Mouse (Mus musculus) liver, postnatal 0 days (tissue): ENCODE results near the gene Tbck.

ENCODE experiments used
- CTCF ChIP-seq: sonication (generic); IDR thresholded peaks from 2 replicates; pipeline ENCODE4 v1.5.1; 2016; ENCODE audit warnings: antibody characterized with exemption, low read depth
- EP300 ChIP-seq: IDR thresholded peaks from 2 replicates; pipeline ENCODE4 v1.6.1; 2016; ENCODE audit warnings: antibody characterized with exemption, low read depth, mild to moderate bottlenecking

GRCm38 (mm10) chr3:132653959-132654358 is 30.0 kb upstream of the Tbck start:
- no peak for TF ChIP-seq CTCF
- TF ChIP-seq EP300, result no peak
